Mouse (Mus musculus) CH12.LX (cell line): ENCODE data around the gene Tas2r119. TPM values are rescaled to one million over a fixed set of nuclear protein-coding genes. Genes with fewer than 3 reads are reported as not detected.

ENCODE experiments used
- DNase-seq: peaks from one replicate; pipeline ENCODE4 v3.0.0-alpha.2; 2013; ENCODE audit errors: extremely low read depth
- H3K27ac ChIP-seq: 2 replicates; pipeline ENCODE4 v1.5.1; 2012; ENCODE audit warnings: low read depth, mild to moderate bottlenecking, control low read depth, moderate library complexity; ENCODE audit not compliant: insufficient read depth
- H3K27me3 ChIP-seq: replicated peaks from 2 replicates; pipeline ENCODE3; 2012; ENCODE audit warnings: inconsistent platforms
- H3K36me3 ChIP-seq, 2 experiments: replicated peaks in 1 of 2; 2 replicates each; pipeline versions ENCODE3 to v1.6.1; 2012; ENCODE audit warnings: inconsistent platforms in 1 of 2, low read length in 1 of 2, mild to moderate bottlenecking in 1 of 2, mixed read lengths in 1 of 2, moderate library complexity in 1 of 2; ENCODE audit not compliant: control insufficient read depth in 1 of 2, insufficient read depth in 1 of 2
- H3K4me1 ChIP-seq, 2 experiments: 2 replicates each; pipeline ENCODE4 v1.6.1; 2012; ENCODE audit warnings: inconsistent platforms in 1 of 2, moderate library complexity in 1 of 2; ENCODE audit not compliant: insufficient read depth in 2 of 2, control insufficient read depth in 1 of 2
- H3K4me2 ChIP-seq: 2 replicates; pipeline ENCODE4 v1.6.1; 2012; ENCODE audit warnings: low read depth, mild to moderate bottlenecking, control low read depth; ENCODE audit not compliant: poor library complexity, insufficient read depth, severe bottlenecking
- H3K4me3 ChIP-seq, 3 experiments: fragments of 150-350 bp in 1 of 3; sonication (generic) in 1 of 3; replicated peaks in 1 of 3; 2 replicates each; pipeline versions ENCODE3 to v1.5.1; 2011 to 2012; ENCODE audit warnings: low read depth in 2 of 3, low read length in 2 of 3, mild to moderate bottlenecking in 2 of 3, moderate library complexity in 2 of 3, control low read depth in 1 of 3, improper control_type of control experiment in 1 of 3, inconsistent platforms in 1 of 3, mixed read lengths in 1 of 3; ENCODE audit not compliant: poor library complexity in 1 of 3
- H3K79me2 ChIP-seq: replicated peaks from 2 replicates; pipeline ENCODE4 v1.6.1; 2012; ENCODE audit warnings: mild to moderate bottlenecking, moderate library complexity; ENCODE audit not compliant: control insufficient read depth, poor library complexity, insufficient read depth, severe bottlenecking; ENCODE audit errors: extremely low read depth
- H3K9ac ChIP-seq: 2 replicates; pipeline ENCODE4 v1.6.1; 2012; ENCODE audit warnings: low read depth, mild to moderate bottlenecking, control low read depth, moderate library complexity; ENCODE audit not compliant: insufficient read depth
- H3K9me3 ChIP-seq: replicated peaks from 2 replicates; pipeline ENCODE3; 2012; ENCODE audit warnings: low read length, inconsistent platforms, mixed read lengths
- CHD1 ChIP-seq: IDR thresholded peaks from 2 replicates; pipeline ENCODE4 v1.6.1; 2012; ENCODE audit warnings: low read depth, low read length, improper control_type of control experiment, inconsistent platforms
- CHD2 ChIP-seq: IDR thresholded peaks from 2 replicates; pipeline ENCODE4 v1.6.1; 2011; ENCODE audit warnings: low read length, improper control_type of control experiment
- ETS1 ChIP-seq: conservative IDR thresholded peaks from 2 replicates; pipeline ENCODE4 v1.6.1; 2012; ENCODE audit warnings: low read depth, mild to moderate bottlenecking, inconsistent platforms, low read length, improper control_type of control experiment, moderate library complexity
- GABPA ChIP-seq: IDR thresholded peaks from 2 replicates; pipeline ENCODE4 v1.6.1; 2012; ENCODE audit warnings: low read depth, low read length, improper control_type of control experiment, inconsistent platforms; ENCODE audit not compliant: insufficient replicate concordance
- JUN ChIP-seq: IDR thresholded peaks from 2 replicates; pipeline ENCODE4 v1.6.1; 2011; ENCODE audit warnings: low read depth, mild to moderate bottlenecking, low read length, improper control_type of control experiment, moderate library complexity; ENCODE audit not compliant: insufficient read depth
- JUND ChIP-seq: conservative IDR thresholded peaks from 2 replicates; pipeline ENCODE4 v1.6.1; 2011; ENCODE audit warnings: low read depth, low read length, improper control_type of control experiment
- KAT2A ChIP-seq: IDR thresholded peaks from 2 replicates; pipeline ENCODE4 v1.6.1; 2012; ENCODE audit warnings: low read length, improper control_type of control experiment, inconsistent platforms; ENCODE audit not compliant: insufficient replicate concordance
- MAFK ChIP-seq: IDR thresholded peaks from 2 replicates; pipeline ENCODE4 v1.6.1; 2011; ENCODE audit warnings: low read length, improper control_type of control experiment; ENCODE audit not compliant: insufficient replicate concordance
- MAX ChIP-seq: IDR thresholded peaks from 2 replicates; pipeline ENCODE4 v1.6.1; 2011; ENCODE audit warnings: low read length, improper control_type of control experiment
- MEF2A ChIP-seq: IDR thresholded peaks from 2 replicates; pipeline ENCODE4 v1.6.1; 2014; ENCODE audit warnings: low read depth, mild to moderate bottlenecking, inconsistent platforms, low read length, improper control_type of control experiment, borderline replicate concordance
- MXI1 ChIP-seq: IDR thresholded peaks from 2 replicates; pipeline ENCODE4 v1.6.1; 2011; ENCODE audit warnings: mild to moderate bottlenecking, low read depth, low read length, improper control_type of control experiment
- MYC ChIP-seq: IDR thresholded peaks from 2 replicates; pipeline ENCODE4 v1.6.1; 2011; ENCODE audit warnings: low read depth, mild to moderate bottlenecking, improper control_type of control experiment, low read length
- NELFE ChIP-seq: IDR thresholded peaks from 2 replicates; pipeline ENCODE4 v1.6.1; 2011; ENCODE audit warnings: low read depth, low read length, improper control_type of control experiment
- POLR2A ChIP-seq: IDR thresholded peaks from 2 replicates; pipeline ENCODE4 v1.6.1; 2011; ENCODE audit warnings: low read depth, mild to moderate bottlenecking, improper control_type of control experiment, low read length
- RCOR1 ChIP-seq: conservative IDR thresholded peaks from 2 replicates; pipeline ENCODE4 v1.6.1; 2012; ENCODE audit warnings: low read depth, mild to moderate bottlenecking, inconsistent platforms, low read length, improper control_type of control experiment
- SIN3A ChIP-seq: IDR thresholded peaks from 2 replicates; pipeline ENCODE4 v1.6.1; 2012; ENCODE audit warnings: low read length, improper control_type of control experiment, inconsistent platforms
- TCF12 ChIP-seq: IDR thresholded peaks from 2 replicates; pipeline ENCODE4 v1.6.1; 2014; ENCODE audit warnings: low read depth, mild to moderate bottlenecking, inconsistent platforms, low read length, improper control_type of control experiment
- UBTF ChIP-seq: IDR thresholded peaks from 2 replicates; pipeline ENCODE4 v1.6.1; 2012; ENCODE audit warnings: low read depth, mild to moderate bottlenecking, inconsistent platforms, low read length, improper control_type of control experiment, moderate library complexity
- USF2 ChIP-seq: conservative IDR thresholded peaks from 2 replicates; pipeline ENCODE4 v1.6.1; 2011; ENCODE audit warnings: low read depth, low read length, improper control_type of control experiment
- ZC3H11A ChIP-seq: IDR thresholded peaks from 2 replicates; pipeline ENCODE4 v1.6.1; 2012; ENCODE audit warnings: low read depth, mild to moderate bottlenecking, inconsistent platforms, low read length, improper control_type of control experiment
- ZKSCAN1 ChIP-seq: IDR thresholded peaks from 2 replicates; pipeline ENCODE4 v1.6.1; 2012; ENCODE audit warnings: low read depth, inconsistent platforms, low read length, improper control_type of control experiment, borderline replicate concordance
- ZMIZ1 ChIP-seq: IDR thresholded peaks from 2 replicates; pipeline ENCODE4 v1.6.1; 2012; ENCODE audit warnings: low read depth, mild to moderate bottlenecking, inconsistent platforms, low read length, improper control_type of control experiment
- dilution Hi-C: fragments of 300-500 bp; cut with MboI; formaldehyde crosslinking; loops from 2 replicates; pipeline ENCODE4 v1.14.3; 2020; ENCODE audit warnings: low sequenced_read_pairs; ENCODE audit not compliant: extremely low pct_unique_long_range_greater_than_20kb, extremely low pct_ligation_motif_present
- in situ Hi-C: fragments of 300-500 bp; cut with MboI; formaldehyde crosslinking; loops from 3 replicates; pipeline ENCODE4 v1.14.3; 2019; ENCODE audit warnings: low sequenced_read_pairs, low pct_ligation_motif_present, low pct_unique_long_range_greater_than_20kb, mixed read lengths
- polyA plus RNA-seq: library from polyadenylated mRNA; unstranded; fragments of >175 nt; gene quantifications from 2 replicates; pipeline ENCODE4 v1.2.1, GENCODE M21; 2012; ENCODE audit warnings: low read depth; ENCODE audit not compliant: insufficient read length
- total RNA-seq, 2 experiments: library from RNA; depleted of rRNA; stranded (reverse); fragments of 300-350 nt in 1 of 2; fragments of >200 nt in 1 of 2; gene quantifications; 2 replicates each; pipeline ENCODE4 v1.2.3; 2012 to 2014

Tas2r119 gene
- total and polyA plus RNA-seq, 3 experiments, result not detected

DNA sequence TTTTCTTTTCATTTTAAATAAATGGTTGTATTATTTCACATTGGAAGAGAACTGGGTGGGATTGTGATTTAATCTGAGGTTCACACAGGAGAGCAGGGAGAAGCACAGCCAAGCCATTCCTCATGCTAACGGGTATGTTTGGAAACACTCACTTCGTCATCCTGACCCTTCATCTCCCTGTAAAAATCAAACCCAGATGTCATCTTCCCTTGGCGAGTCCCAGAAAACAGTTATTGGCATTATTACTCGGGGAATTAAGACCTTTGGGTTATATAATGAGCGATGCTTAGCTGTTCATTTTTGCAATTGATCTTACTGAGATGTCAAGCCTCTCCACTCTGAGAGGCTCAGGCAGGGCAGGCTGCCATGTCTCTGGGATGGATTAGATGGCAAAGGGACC lies 21.5 kb downstream of the Tas2r119 start:
- dilution Hi-C loops (no loop called here), in situ Hi-C loops (no loop called here)
- Histone ChIP-seq H3K27ac (no peak overlapping the region), H3K4me2 (no peak overlapping the region), H3K4me3 (no peak overlapping the region), H3K36me3 (no peaks in the 10 kb centered on the region), H3K4me1 (peaks cover 0 to 9% of the 10 kb centered on the region in 2 experiments; a peak in 1 of 4 replicates), H3K9ac (no peak overlapping the region), H3K9me3 (no peaks in the 10 kb centered on the region), H3K27me3 (no peaks in the 10 kb centered on the region), H3K79me2 (no peaks in the 10 kb centered on the region)
- DNase-seq, result no peak
- TF ChIP-seq ETS1 (no peak), ZC3H11A (no peak), RCOR1 (no peak), ZKSCAN1 (no peak), USF2 (no peak), NELFE (no peak), UBTF (no peak), SIN3A (no peak), JUN (no peak), MXI1 (no peak), MEF2A (no peak), CHD2 (no peak), MAFK (no peak)

DNA sequence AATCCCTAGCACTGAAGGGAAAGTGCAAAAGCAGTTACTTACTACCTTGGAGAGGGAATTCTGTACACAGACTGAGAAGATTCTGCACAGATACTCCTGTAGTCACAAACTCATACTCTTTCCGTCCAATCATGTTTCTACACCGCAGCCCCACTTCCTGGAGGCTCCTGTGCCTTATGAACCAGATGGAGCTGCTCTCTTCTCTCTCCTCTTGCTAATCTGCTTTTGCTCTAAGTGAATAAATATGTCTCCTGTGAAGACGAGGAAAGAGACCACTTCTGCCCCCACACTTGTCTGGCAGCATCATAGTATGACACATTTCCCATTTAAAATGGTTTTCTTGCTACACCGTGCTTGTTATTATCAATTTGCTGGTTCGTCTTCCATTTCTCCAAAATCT lies 26.2 kb downstream of the Tas2r119 start:
- Histone ChIP-seq H3K4me1 (peaks cover 0 to 5% of the 10 kb centered on the region in 2 experiments; a peak in 1 of 4 replicates), H3K9me3 (no peaks in the 10 kb centered on the region), H3K27me3 (no peaks in the 10 kb centered on the region), H3K4me3 (no peak overlapping the region), H3K79me2 (no peaks in the 10 kb centered on the region), H3K36me3 (no peaks in the 10 kb centered on the region), H3K27ac (no peak overlapping the region), H3K4me2 (no peak overlapping the region), H3K9ac (no peak overlapping the region)
- in situ Hi-C loops, result no loop called here
- no peak for TF ChIP-seq MYC
- TF ChIP-seq MEF2A, result no peak
- no peak for TF ChIP-seq ETS1
- no peak for TF ChIP-seq JUN
- TF ChIP-seq GABPA, result no peak
- no peak for TF ChIP-seq TCF12
- TF ChIP-seq CHD1, result no peak
- TF ChIP-seq KAT2A, result no peak
- TF ChIP-seq ZMIZ1, result no peak
- no peak for TF ChIP-seq JUND
- TF ChIP-seq UBTF, result no peak
- TF ChIP-seq SIN3A, result no peak
- TF ChIP-seq POLR2A, result no peak
- TF ChIP-seq MAX, result no peak
- no peak for DNase-seq
- dilution Hi-C loops, result no loop called here
